8 mouse cellular contexts compared by ENCODE assay signal in genomic region chr12:106010065-106010915, GRCm38 (mm10). TPM values are rescaled to one million over a fixed set of nuclear protein-coding genes. Genes with fewer than 3 reads are reported as not detected.
DNase-seq lines count a peak whose midpoint lies in the region; ATAC-seq lines count a peak whose summit lies in the region.

Gene Vrk1, plus strand, starts transcription at chr12:106010228.

- ATAC-seq in megakaryocyte progenitor cell, adult 5-6 weeks (replicated peaks; ENCODE audit: poor library complexity): peak; percentile 92

- peak; percentile 97 for DNase-seq in adipocyte (ENCODE audit: low spot score)
- peak; percentile 98 for DNase-seq in embryo, embryonic 10 days (ENCODE audit: low spot score)
- peak; percentile 89 for DNase-seq in gastrocnemius, postnatal 10 days
- DNase-seq in induced T-regulatory cell, adult 2 months (ENCODE audit: low read depth): peak; percentile 93
- DNase-seq in left cerebral cortex, adult 9 months (ENCODE audit: low spot score in 2 of 2): peak; percentile 95 to 98
- peak; percentile 95 for DNase-seq in right cerebral cortex, postnatal 14 days
- DNase-seq in urinary bladder, postnatal 36 days (ENCODE audit: low spot score in 2 of 2): peak; percentile 90 to 96

RNA-seq across cellular contexts. Expression of gene Vrk1, which starts in this region (rescaled TPM):
- 10 to 100 TPM in 1 of 2 experiments, 1 to 10 TPM in 1; 9.1 to 10.5 TPM for total RNA-seq in gastrocnemius, postnatal 10 days (2021)
- total RNA-seq in megakaryocyte progenitor cell, adult 5-6 weeks (2015): 128 and 137 TPM in 2 replicates
- total RNA-seq in megakaryocyte progenitor cell, adult 5-6 weeks (2017): 182 and 198 TPM in 2 replicates

Comparison
In these comparisons a context has a peak if more than half of its experiments do, and no peak if none do; other contexts are left out.
1. Peak in every context shown above with its lines: DNase-seq and ATAC-seq.
2. RNA of gene Vrk1 (total RNA-seq): 128 to 198 TPM in megakaryocyte progenitor cell, adult 5-6 weeks; 9.1 to 10.5 TPM in gastrocnemius, postnatal 10 days; every median in the first group is over 10 times any median in the second.